Mouse (Mus musculus): ENCODE results near the gene Adprm. TPM values are rescaled to one million over a fixed set of nuclear protein-coding genes. Genes with fewer than 3 reads are reported as not detected.
"Not testable (repeated sequence)": the region's sequence is repeated elsewhere in the genome, so short reads cannot be mapped to it uniquely, and the experiment has no call there.

Adprm gene
- polyA plus RNA-seq, 1 experiment, result 13.1 TPM

DNA sequence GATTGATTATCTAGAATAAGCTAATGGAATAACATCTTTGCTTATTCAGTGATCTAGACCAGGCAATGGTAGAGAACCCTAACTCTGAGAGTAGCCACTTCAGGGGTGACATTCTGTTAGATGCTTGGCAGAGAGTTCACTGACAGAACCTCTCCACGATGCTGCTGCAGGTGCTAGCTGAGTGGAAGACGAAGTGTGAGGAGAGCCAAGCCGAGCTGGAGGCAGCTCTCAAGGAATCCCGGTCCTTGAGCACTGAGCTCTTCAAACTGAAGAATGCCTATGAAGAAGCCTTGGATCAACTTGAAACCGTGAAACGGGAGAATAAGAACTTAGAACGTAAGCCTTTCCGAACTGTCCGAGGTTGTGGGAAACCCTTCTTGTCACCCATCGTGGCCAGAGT is 45.3 kb upstream of the Adprm start:
- TF ChIP-seq POLR2A (IDR thresholded peaks at IDR 0.05; ENCODE audit: insufficient read length, low read depth) (peak; percentile 14), POLR2AphosphoS2 (IDR thresholded peaks at IDR 0.05; ENCODE audit: insufficient read length, low read depth) (peak; percentile 82), CEBPB (IDR thresholded peaks at IDR 0.05; ENCODE audit: insufficient read depth, poor library complexity, severe bottlenecking) (no peak)
- H3K4me3 ChIP-seq, result no peak overlapping the region
- peaks cover 17% of the 10 kb centered on the region for H3K36me3 ChIP-seq (ENCODE audit: control insufficient read depth, insufficient read depth)
- no peaks in the 10 kb centered on the region for H3K79me2 ChIP-seq (ENCODE audit: control insufficient read depth, insufficient read depth)
- H3K4me2 ChIP-seq (ENCODE audit: low read depth), result no peak overlapping the region
- no peaks in the 10 kb centered on the region for H3K27me3 ChIP-seq (ENCODE audit: control insufficient read depth, insufficient read depth, insufficient read length)
- H3ac ChIP-seq (ENCODE audit: control insufficient read depth, insufficient read length), result no peak overlapping the region

- Histone ChIP-seq H3K79me2 (ENCODE audit: control insufficient read depth, insufficient read depth) (no peaks in the 10 kb centered on the region), H3ac (ENCODE audit: control insufficient read depth, insufficient read length) (no peak overlapping the region), H3K4me2 (ENCODE audit: low read depth) (no peak overlapping the region), H3K27me3 (ENCODE audit: control insufficient read depth, insufficient read depth, insufficient read length) (no peaks in the 10 kb centered on the region), H3K36me3 (ENCODE audit: control insufficient read depth, insufficient read depth) (peaks cover 20% of the 10 kb centered on the region), H3K4me3 (no peak overlapping the region)
- peak; percentile 54 for TF ChIP-seq POLR2A (IDR thresholded peaks at IDR 0.05; ENCODE audit: insufficient read length, low read depth)
- no peak for TF ChIP-seq MYOG (IDR thresholded peaks at IDR 0.05; ENCODE audit: control insufficient read depth in 1 of 3, insufficient read depth in 1 of 3, insufficient read length in 2 of 3, low read depth in 2 of 3)
- no peak for TF ChIP-seq MAX (IDR thresholded peaks at IDR 0.05; ENCODE audit: low read depth)
- no peak for TF ChIP-seq REST (IDR thresholded peaks at IDR 0.05; ENCODE audit: insufficient read depth, insufficient read length)
- no peak for TF ChIP-seq SRF (IDR thresholded peaks at IDR 0.05; ENCODE audit: control insufficient read depth, insufficient read length, low read depth)
- no peak for TF ChIP-seq E2F4 (IDR thresholded peaks at IDR 0.05; ENCODE audit: insufficient read depth)
- TF ChIP-seq MYOD1 (IDR thresholded peaks at IDR 0.05; ENCODE audit: control insufficient read depth in 1 of 3, insufficient read length in 2 of 3, low read depth in 2 of 3), result no peak
- peak; percentile 72 for TF ChIP-seq POLR2AphosphoS2 (IDR thresholded peaks at IDR 0.05; ENCODE audit: insufficient read length, low read depth)
These were observed 42.1 kb upstream of the Adprm start for GRCm38 (mm10) chr11:67094470-67094869.

- no peak overlapping the region for H3K4me2 ChIP-seq (ENCODE audit: low read depth)
- peaks cover 20% of the 10 kb centered on the region for H3K36me3 ChIP-seq (ENCODE audit: control insufficient read depth, insufficient read depth)
- TF ChIP-seq POLR2A (IDR thresholded peaks at IDR 0.05; ENCODE audit: insufficient read length, low read depth) (peak; percentile 54), REST (IDR thresholded peaks at IDR 0.05; ENCODE audit: insufficient read depth, insufficient read length) (no peak), POLR2AphosphoS2 (IDR thresholded peaks at IDR 0.05; ENCODE audit: insufficient read length, low read depth) (peak; percentile 79)
- no peaks in the 10 kb centered on the region for H3K79me2 ChIP-seq (ENCODE audit: control insufficient read depth, insufficient read depth)
- no peak overlapping the region for H3ac ChIP-seq (ENCODE audit: control insufficient read depth, insufficient read length)
- no peaks in the 10 kb centered on the region for H3K27me3 ChIP-seq (ENCODE audit: control insufficient read depth, insufficient read depth, insufficient read length)
- no peak overlapping the region for H3K4me3 ChIP-seq
These were observed 41.3 kb upstream of the Adprm start for GRCm38 (mm10) chr11:67093652-67094051.

GRCm38 (mm10) chr11:67093201-67093600 is 40.8 kb upstream of the Adprm start:
- Histone ChIP-seq H3K4me3 (no peak overlapping the region), H3K27me3 (ENCODE audit: control insufficient read depth, insufficient read depth, insufficient read length) (no peaks in the 10 kb centered on the region)

DNA sequence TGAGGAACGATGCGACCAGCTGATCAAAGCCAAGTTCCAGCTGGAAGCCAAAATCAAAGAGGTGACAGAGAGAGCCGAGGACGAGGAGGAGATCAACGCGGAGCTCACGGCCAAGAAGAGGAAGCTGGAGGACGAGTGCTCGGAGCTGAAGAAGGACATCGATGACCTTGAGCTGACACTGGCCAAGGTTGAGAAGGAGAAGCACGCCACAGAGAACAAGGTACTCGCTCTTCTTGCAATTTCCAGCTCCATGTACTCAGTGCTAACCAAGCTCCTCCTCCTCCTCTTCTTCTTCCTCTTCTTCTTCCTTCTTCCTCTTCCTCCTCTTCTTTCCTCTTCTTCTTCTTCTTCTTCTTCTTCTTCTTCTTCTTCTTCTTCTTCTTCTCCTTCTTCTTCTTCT is 40.0 kb upstream of the Adprm start:
- H3K4me3 ChIP-seq; H3K4me2 ChIP-seq (ENCODE audit: low read depth); H3K27me3 ChIP-seq (ENCODE audit: control insufficient read depth, insufficient read depth, insufficient read length); H3ac ChIP-seq (ENCODE audit: control insufficient read depth, insufficient read length); H3K79me2 ChIP-seq (ENCODE audit: control insufficient read depth, insufficient read depth): not testable (repeated sequence)
- TF ChIP-seq POLR2AphosphoS2 (IDR thresholded peaks at IDR 0.05; ENCODE audit: insufficient read length, low read depth) (peak; percentile 70), POLR2A (IDR thresholded peaks at IDR 0.05; ENCODE audit: insufficient read length, low read depth) (peak; percentile 16)
- peaks cover 20% of the 10 kb centered on the region for H3K36me3 ChIP-seq (ENCODE audit: control insufficient read depth, insufficient read depth)

More at GRCm38 (mm10) chr11:67093201-67093600, 40.8 kb upstream of the Adprm start:
- no peak for TF ChIP-seq SRF (IDR thresholded peaks at IDR 0.05; ENCODE audit: control insufficient read depth, insufficient read length, low read depth)
- no peak for TF ChIP-seq TCF3 (IDR thresholded peaks at IDR 0.05; ENCODE audit: insufficient read length, low read depth)
- no peak for TF ChIP-seq POLR2A (IDR thresholded peaks at IDR 0.05; ENCODE audit: insufficient read length, low read depth)
- no peak for TF ChIP-seq E2F4 (IDR thresholded peaks at IDR 0.05; ENCODE audit: insufficient read depth)
- no peak for TF ChIP-seq REST (IDR thresholded peaks at IDR 0.05; ENCODE audit: insufficient read depth, insufficient read length)
- TF ChIP-seq CEBPB (IDR thresholded peaks at IDR 0.05; ENCODE audit: insufficient read depth, poor library complexity, severe bottlenecking), result no peak
- TF ChIP-seq TCF12 (IDR thresholded peaks at IDR 0.05; ENCODE audit: insufficient read depth, poor library complexity, severe bottlenecking), result no peak
- TF ChIP-seq USF1 (IDR thresholded peaks at IDR 0.05; ENCODE audit: low read depth), result no peak
- no peak for TF ChIP-seq MYOD1 (IDR thresholded peaks at IDR 0.05; ENCODE audit: control insufficient read depth in 1 of 3, insufficient read length in 2 of 3, low read depth in 2 of 3)
- no peak for TF ChIP-seq POLR2AphosphoS2 (IDR thresholded peaks at IDR 0.05; ENCODE audit: insufficient read length, low read depth)
- TF ChIP-seq MAX (IDR thresholded peaks at IDR 0.05; ENCODE audit: low read depth), result no peak
- TF ChIP-seq MYOG (IDR thresholded peaks at IDR 0.05; ENCODE audit: control insufficient read depth in 1 of 3, insufficient read depth in 1 of 3, insufficient read length in 2 of 3, low read depth in 2 of 3), result no peak
- Histone ChIP-seq H3ac (ENCODE audit: control insufficient read depth, insufficient read length) (no peak overlapping the region), H3K36me3 (ENCODE audit: control insufficient read depth, insufficient read depth) (peaks cover 20% of the 10 kb centered on the region), H3K4me2 (ENCODE audit: low read depth) (no peak overlapping the region), H3K79me2 (ENCODE audit: control insufficient read depth, insufficient read depth) (no peaks in the 10 kb centered on the region)

- Histone ChIP-seq H3K4me3 (no peak overlapping the region), H3K36me3 (ENCODE audit: control insufficient read depth, insufficient read depth) (peaks cover 7% of the 10 kb centered on the region), H3K27me3 (ENCODE audit: control insufficient read depth, insufficient read depth, insufficient read length) (no peaks in the 10 kb centered on the region), H3ac (ENCODE audit: control insufficient read depth, insufficient read length) (no peak overlapping the region), H3K79me2 (ENCODE audit: control insufficient read depth, insufficient read depth) (no peaks in the 10 kb centered on the region), H3K4me2 (ENCODE audit: low read depth) (peak overlapping the region; percentile 54)
- peak; percentile 57 for TF ChIP-seq POLR2A (IDR thresholded peaks at IDR 0.05; ENCODE audit: insufficient read length, low read depth)
- peak; percentile 88 for TF ChIP-seq POLR2AphosphoS2 (IDR thresholded peaks at IDR 0.05; ENCODE audit: insufficient read length, low read depth)
- TF ChIP-seq E2F4 (IDR thresholded peaks at IDR 0.05; ENCODE audit: insufficient read depth), result no peak
These were observed 34.8 kb upstream of the Adprm start for GRCm38 (mm10) chr11:67087225-67087624.

Measured in myocyte (in vitro differentiated cells).